Mouse (Mus musculus): ENCODE measurements around the gene Ust. TPM values are rescaled to one million over a fixed set of nuclear protein-coding genes. Genes with fewer than 3 reads are reported as not detected.
"Not testable (repeated sequence)": the region's sequence is repeated elsewhere in the genome, so short reads cannot be mapped to it uniquely, and the experiment has no call there.

Ust gene
- 2.0 TPM in 2 replicates for polyA plus RNA-seq (2015; fragmentation: Nextera tagmentation; extraction: Ambion mirVana)

- peak within 1 kb of the TSS; percentile 68 for H3K4me3 ChIP-seq (ENCODE audit: low read depth, low read length)
- no peaks in the 10 kb centered on the region for H3K9me3 ChIP-seq (ENCODE audit: control insufficient read depth)
- H3K27me3 ChIP-seq (replicated peaks; ENCODE audit: control insufficient read depth, insufficient read depth, low read length): peaks cover 16% of the 10 kb centered on the region
- WGBS: under 1% methylated on average over 62 of the region's 78 CpGs
- no peaks in the 10 kb centered on the region for H3K36me3 ChIP-seq (ENCODE audit: control insufficient read depth, insufficient read depth)
- peak; percentile 79 for ATAC-seq
- peak within 1 kb of the TSS; percentile 43 for H3K27ac ChIP-seq (ENCODE audit: low read depth, low read length)
- 0 out of 2 replicates have a peak, but pooled peaks have one; percentile 4 for TF ChIP-seq CTCF (IDR thresholded peaks at IDR 0.05; ENCODE audit: low read depth)
- H3K4me2 ChIP-seq (replicated peaks; ENCODE audit: low read depth): peak within 1 kb of the TSS; percentile 95
- H3K4me1 ChIP-seq (replicated peaks; ENCODE audit: control insufficient read depth, insufficient read depth, low read length): no peaks in the 10 kb centered on the region
- H3K9ac ChIP-seq (ENCODE audit: low read depth, low read length): peak within 1 kb of the TSS; percentile 55
Observed at GRCm38 (mm10) chr10:8518141-8519013, at the start of gene Ust. Gene Ust (minus strand): TSS chr10:8518825.

- Histone ChIP-seq H3K9me3 (ENCODE audit: control insufficient read depth) (no peaks in the 10 kb centered on the region), H3K9ac (ENCODE audit: low read depth, low read length) (no peak overlapping the region), H3K4me2 (replicated peaks; ENCODE audit: low read depth) (no peak overlapping the region), H3K4me3 (ENCODE audit: low read depth, low read length) (no peak overlapping the region), H3K27me3 (replicated peaks; ENCODE audit: control insufficient read depth, insufficient read depth, low read length) (no peaks in the 10 kb centered on the region), H3K4me1 (replicated peaks; ENCODE audit: control insufficient read depth, insufficient read depth, low read length) (no peaks in the 10 kb centered on the region), H3K36me3 (ENCODE audit: control insufficient read depth, insufficient read depth) (no peaks in the 10 kb centered on the region), H3K27ac (ENCODE audit: low read depth, low read length) (no peak overlapping the region)
- ATAC-seq: no peak
- WGBS: 73% methylated on average over 4 of the region's 4 CpGs
- no peak for TF ChIP-seq CTCF (IDR thresholded peaks at IDR 0.05; ENCODE audit: low read depth)
Observed at GRCm38 (mm10) chr10:8561366-8561765, 42.7 kb upstream of the Ust start.

- H3K9me3 ChIP-seq (ENCODE audit: control insufficient read depth); H3K27ac ChIP-seq (ENCODE audit: low read depth, low read length); H3K4me1 ChIP-seq (replicated peaks; ENCODE audit: control insufficient read depth, insufficient read depth, low read length); H3K4me2 ChIP-seq (replicated peaks; ENCODE audit: low read depth); H3K36me3 ChIP-seq (ENCODE audit: control insufficient read depth, insufficient read depth); H3K9ac ChIP-seq (ENCODE audit: low read depth, low read length); H3K4me3 ChIP-seq (ENCODE audit: low read depth, low read length); ATAC-seq; H3K27me3 ChIP-seq (replicated peaks; ENCODE audit: control insufficient read depth, insufficient read depth, low read length): not testable (repeated sequence)
- WGBS: 69% methylated on average over 6 of the region's 6 CpGs
Observed at GRCm38 (mm10) chr10:8559566-8559965, 40.9 kb upstream of the Ust start.

- H3K4me2 ChIP-seq (replicated peaks; ENCODE audit: low read depth); H3K4me3 ChIP-seq (ENCODE audit: low read depth, low read length); H3K9ac ChIP-seq (ENCODE audit: low read depth, low read length); H3K9me3 ChIP-seq (ENCODE audit: control insufficient read depth); H3K27ac ChIP-seq (ENCODE audit: low read depth, low read length); H3K36me3 ChIP-seq (ENCODE audit: control insufficient read depth, insufficient read depth); ATAC-seq; H3K27me3 ChIP-seq (replicated peaks; ENCODE audit: control insufficient read depth, insufficient read depth, low read length); H3K4me1 ChIP-seq (replicated peaks; ENCODE audit: control insufficient read depth, insufficient read depth, low read length): not testable (repeated sequence)
Observed at GRCm38 (mm10) chr10:8552239-8552638, 33.6 kb upstream of the Ust start.

GRCm38 (mm10) chr10:8551601-8552000 is 33.0 kb upstream of the Ust start:
- not testable (repeated sequence) for H3K36me3 ChIP-seq (ENCODE audit: control insufficient read depth, insufficient read depth); ATAC-seq; H3K9me3 ChIP-seq (ENCODE audit: control insufficient read depth); H3K9ac ChIP-seq (ENCODE audit: low read depth, low read length); H3K4me2 ChIP-seq (replicated peaks; ENCODE audit: low read depth); H3K4me3 ChIP-seq (ENCODE audit: low read depth, low read length); H3K27me3 ChIP-seq (replicated peaks; ENCODE audit: control insufficient read depth, insufficient read depth, low read length); H3K27ac ChIP-seq (ENCODE audit: low read depth, low read length); H3K4me1 ChIP-seq (replicated peaks; ENCODE audit: control insufficient read depth, insufficient read depth, low read length)
- 97% methylated on average over 4 of the region's 4 CpGs for WGBS

GRCm38 (mm10) chr10:8541514-8541913 is 22.9 kb upstream of the Ust start:
- TF ChIP-seq CTCF (IDR thresholded peaks at IDR 0.05; ENCODE audit: low read depth): no peak
- no peaks in the 10 kb centered on the region for H3K27me3 ChIP-seq (replicated peaks; ENCODE audit: control insufficient read depth, insufficient read depth, low read length)
- no peak overlapping the region for H3K9ac ChIP-seq (ENCODE audit: low read depth, low read length)
- no peak for ATAC-seq
- no peaks in the 10 kb centered on the region for H3K9me3 ChIP-seq (ENCODE audit: control insufficient read depth)
- H3K4me3 ChIP-seq (ENCODE audit: low read depth, low read length): no peak overlapping the region
- WGBS: 22% methylated on average over 1 of the region's 1 CpGs
- H3K36me3 ChIP-seq (ENCODE audit: control insufficient read depth, insufficient read depth): no peaks in the 10 kb centered on the region
- no peak overlapping the region for H3K27ac ChIP-seq (ENCODE audit: low read depth, low read length)
- H3K4me1 ChIP-seq (replicated peaks; ENCODE audit: control insufficient read depth, insufficient read depth, low read length): no peaks in the 10 kb centered on the region
- no peak overlapping the region for H3K4me2 ChIP-seq (replicated peaks; ENCODE audit: low read depth)

Data from intestine, postnatal 0 days (tissue).